Mouse (Mus musculus) gastrocnemius, adult 2 months (tissue): ENCODE measurements around the gene Srrd. TPM values are rescaled to one million over a fixed set of nuclear protein-coding genes. Genes with fewer than 3 reads are reported as not detected.

ENCODE experiments used
- DNase-seq: peaks from one replicate; pipeline ENCODE4 v3.0.0; 2022
- H3K27ac ChIP-seq: fragments of 200-600 bp; 2 replicates; pipeline ENCODE4 v1.8.1; 2022; ENCODE audit warnings: mild to moderate bottlenecking
- H3K4me3 ChIP-seq: fragments of 200-600 bp; 2 replicates; pipeline ENCODE4 v1.8.1; 2022; ENCODE audit warnings: mild to moderate bottlenecking, moderate library complexity
- CTCF ChIP-seq: fragments of 200-600 bp; IDR thresholded peaks from 2 replicates; pipeline ENCODE4 v1.8.1; 2022; ENCODE audit warnings: antibody characterized with exemption, mild to moderate bottlenecking, moderate library complexity
- intact Hi-C: fragments of 180-260 bp; cut with DNase I; formaldehyde crosslinking; loops from one replicate; pipeline ENCODE4 v1.15.1; 2025
- total RNA-seq, 2 experiments: library from RNA; stranded (reverse); gene quantifications; 2 replicates each; pipeline ENCODE4 v1.2.3; 2021

The Srrd gene
- total RNA-seq, 2 experiments from 2014 or later, result 4.2 to 5.6 TPM

DNA sequence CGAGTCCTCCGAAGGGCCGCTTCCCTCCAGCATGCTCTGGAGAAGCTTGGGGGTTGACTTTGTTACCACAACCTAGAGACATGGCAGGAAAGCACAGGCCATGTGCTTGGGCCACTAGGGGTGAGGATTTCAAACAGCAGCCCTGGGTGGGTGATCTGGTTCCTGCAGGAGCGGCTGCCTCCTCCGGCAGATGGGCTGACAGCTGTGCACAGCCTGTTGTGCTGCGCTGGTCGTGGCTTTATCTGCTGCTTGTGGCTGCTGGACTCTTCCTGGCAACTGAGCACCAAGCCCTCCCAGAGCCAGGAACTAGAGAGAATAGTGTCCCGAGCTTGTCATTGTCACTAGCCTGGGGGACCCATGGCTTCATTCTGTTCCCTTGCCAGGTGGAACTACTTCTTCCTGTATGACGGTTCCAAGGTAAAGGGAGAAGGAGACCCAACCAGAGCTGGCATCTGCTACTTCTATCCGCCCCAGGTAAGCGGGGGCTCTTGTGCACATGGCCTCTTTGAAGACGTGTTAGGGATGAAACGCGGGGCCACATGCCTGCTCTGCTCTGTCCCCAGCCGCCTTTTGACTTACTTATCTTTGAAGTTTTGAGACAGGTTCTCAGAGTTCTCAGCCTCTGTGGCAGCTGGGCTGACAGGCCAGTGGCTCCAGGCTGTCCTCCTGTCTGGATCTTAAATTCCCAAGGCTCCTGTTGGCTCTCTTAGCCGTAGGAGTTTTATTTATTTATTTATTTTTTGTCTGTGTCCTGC is 3.5 kb upstream of the Srrd start:
- intact Hi-C loops, result no loop called here
- no peak overlapping the region for H3K4me3 ChIP-seq
- no peak overlapping the region for H3K27ac ChIP-seq
- TF ChIP-seq CTCF, result no peak
- no peak for DNase-seq

DNA sequence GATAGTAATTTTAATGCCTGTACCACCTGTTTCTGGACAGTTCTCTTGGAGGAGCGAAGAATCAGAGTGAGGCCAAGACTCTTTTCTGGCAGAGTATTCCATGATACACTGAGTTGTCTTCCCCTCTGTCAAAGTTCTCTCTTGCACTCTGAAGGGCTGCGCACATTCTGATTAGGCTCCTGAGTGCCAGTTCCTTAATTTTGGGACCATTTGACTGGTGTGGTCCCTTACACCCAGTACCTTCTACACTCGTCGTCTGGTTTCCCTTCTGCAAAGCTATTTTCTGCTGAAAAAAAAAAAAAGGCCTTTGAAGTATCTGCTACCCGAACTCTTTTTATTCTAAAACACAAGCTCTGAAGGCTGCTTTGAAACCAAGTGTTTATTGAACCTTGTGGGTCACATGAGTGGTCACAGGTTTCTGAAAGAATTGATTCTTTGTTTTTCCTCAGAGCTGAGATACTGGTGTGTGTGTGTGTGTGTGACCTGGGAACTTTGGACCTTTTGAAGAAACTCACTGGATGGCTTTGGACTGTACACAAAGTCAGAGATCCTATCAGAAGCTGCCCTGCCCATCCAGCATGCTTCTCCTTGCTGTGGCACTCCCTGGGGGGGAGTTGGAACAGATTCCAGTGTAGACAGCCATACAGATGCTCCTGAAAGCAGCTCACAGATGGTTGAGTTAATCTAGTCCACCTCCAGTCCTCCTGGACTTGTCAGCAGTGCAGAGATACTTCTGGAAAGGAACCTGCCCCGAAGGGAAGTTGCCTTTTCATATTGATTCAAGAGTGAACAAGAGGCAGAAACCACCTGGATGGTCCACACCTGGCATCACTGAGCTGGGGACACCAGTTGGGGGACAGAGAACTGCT is 1.5 kb upstream of the Srrd start:
- TF ChIP-seq CTCF, result no peak
- intact Hi-C loops, result no loop called here
- H3K27ac ChIP-seq, result no peak overlapping the region
- no peak overlapping the region for H3K4me3 ChIP-seq
- no peak for DNase-seq

DNA sequence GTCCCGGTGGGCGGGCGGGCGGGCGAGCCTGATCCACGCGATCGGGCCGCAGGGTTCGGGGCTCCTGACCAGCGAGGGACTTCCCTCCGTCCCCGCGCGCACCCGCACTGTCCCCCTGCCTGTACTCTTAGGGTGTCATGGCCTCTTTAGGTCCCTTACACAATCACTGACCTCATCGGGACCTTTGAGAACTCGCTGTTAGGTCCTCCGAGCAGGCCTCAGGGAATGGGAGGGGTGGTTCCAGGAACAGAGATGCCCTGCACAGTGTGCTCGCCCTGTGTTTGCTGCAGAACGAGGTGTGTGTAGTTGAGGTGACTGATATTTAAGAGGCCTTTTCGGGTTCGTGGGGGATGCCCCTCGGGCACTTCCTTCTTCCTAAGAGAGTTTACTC is 360 bp upstream of the Srrd start:
- peak overlapping the region; percentile 84 for H3K27ac ChIP-seq
- H3K4me3 ChIP-seq, result peak overlapping the region; percentile 98
- no peak for DNase-seq
- intact Hi-C loops, result loop anchor here (1.0 kb wide), 1 partner anchor 17 kb away; the partner anchor contains the start of gene Tfip11
- no peak for TF ChIP-seq CTCF

DNA sequence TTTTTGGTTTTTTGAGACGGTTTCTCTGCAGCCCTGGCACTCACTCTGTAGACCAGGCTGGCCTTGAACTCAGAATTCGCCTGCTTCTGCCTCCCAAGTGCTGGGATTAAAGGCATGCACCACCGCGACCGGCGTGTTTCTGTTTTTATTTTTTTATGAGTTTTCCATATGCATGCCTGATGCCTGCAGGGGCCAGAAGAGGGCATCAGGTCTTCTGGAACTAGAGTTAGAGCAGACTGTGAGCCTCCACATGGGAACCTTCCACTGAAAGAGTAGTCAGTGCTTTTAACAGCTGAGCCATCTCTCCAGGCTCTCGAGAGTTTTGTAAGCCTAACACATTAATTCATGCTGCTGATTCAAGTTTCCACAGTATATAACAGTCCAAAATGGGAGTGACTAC is 3.6 kb downstream of the Srrd start:
- TF ChIP-seq CTCF, result no peak; the same call in 1 of the 2 replicates
- Histone ChIP-seq H3K4me3 (no peak overlapping the region), H3K27ac (no peak overlapping the region)
- no peak for DNase-seq
- intact Hi-C loops, result no loop called here

DNA sequence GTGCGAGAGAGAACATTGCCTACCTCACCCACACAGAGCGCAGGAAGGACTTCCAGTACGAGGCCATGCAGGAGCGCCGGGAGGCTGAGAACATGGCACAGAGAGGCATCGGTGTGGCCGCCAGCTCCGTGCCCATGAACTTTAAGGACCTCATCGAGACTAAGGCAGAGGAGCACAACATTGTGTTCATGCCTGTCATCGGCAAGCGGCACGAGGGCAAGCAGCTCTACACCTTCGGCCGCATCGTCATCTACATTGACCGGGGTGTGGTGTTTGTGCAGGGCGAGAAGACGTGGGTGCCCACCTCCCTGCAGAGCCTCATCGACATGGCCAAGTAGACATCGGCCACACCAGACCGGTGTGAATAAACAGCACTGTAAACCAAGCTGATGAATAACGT is 5.8 kb downstream of the Srrd start:
- intact Hi-C loops, result no loop called here
- Histone ChIP-seq H3K4me3 (no peak overlapping the region), H3K27ac (no peak overlapping the region)
- TF ChIP-seq CTCF, result no peak
- DNase-seq, result no peak

DNA sequence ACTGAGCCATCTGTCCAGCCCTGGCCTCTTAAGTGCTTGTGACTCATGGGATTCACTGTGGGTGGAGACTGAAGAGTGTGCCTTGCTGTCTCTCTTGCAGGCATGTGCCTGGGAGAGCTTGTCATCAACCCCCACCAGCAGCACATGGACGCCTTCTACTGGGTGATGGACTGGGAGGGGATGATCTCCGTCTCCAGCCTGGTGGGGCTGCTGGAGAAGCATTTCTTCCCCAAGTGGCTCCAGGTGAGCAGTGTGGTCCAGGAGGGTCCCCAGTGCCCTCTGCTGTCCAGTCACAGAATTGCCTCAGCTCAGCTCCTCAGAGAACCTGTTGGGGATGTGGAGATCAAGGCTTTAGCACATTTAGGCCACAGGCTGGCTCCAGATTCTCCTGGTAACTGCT is 7.4 kb downstream of the Srrd start:
- TF ChIP-seq CTCF, result peak; percentile 84
- Histone ChIP-seq H3K4me3 (no peak overlapping the region), H3K27ac (no peak overlapping the region)
- DNase-seq, result peak; percentile 57
- intact Hi-C loops, result loop anchor here (1.0 kb wide), 1 partner anchor 95 kb away; no protein-coding TSS in a partner anchor

DNA sequence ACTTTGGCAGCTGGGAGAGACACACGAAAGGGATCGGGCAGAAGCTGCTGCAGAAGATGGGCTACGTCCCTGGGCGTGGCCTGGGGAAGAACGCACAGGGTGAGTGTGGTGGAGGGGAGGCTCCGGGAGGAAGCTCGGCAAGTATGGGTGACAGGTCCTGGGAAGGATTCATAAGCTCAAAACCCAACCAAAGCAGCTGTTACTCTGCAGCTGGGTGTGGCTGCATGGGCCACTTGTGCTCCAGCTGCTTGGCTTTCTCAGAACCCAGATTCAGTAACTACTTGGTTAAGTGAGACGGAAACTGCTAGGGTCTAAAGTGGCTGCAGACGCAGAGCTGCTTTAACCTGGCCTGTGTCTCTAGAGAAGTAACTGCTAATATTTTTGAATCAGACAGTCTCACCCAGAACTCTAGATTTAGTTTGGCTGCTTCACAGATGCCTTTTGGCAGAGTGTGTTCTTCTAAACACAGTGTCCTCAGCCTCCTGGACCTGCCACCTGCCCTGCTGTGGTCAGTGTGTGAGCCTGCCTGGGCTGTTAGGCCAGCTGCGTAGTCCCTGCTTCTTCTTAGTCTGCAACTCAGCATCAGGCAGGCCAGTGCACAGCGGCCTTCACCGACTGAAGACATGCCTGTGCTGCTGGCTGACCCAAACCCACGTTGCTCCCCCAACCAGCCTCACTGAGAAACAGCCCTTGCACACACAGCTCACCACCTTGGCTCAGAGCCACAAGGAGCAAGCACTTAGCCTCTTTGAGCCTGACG is 12.9 kb downstream of the Srrd start:
- intact Hi-C loops, result no loop called here
- no peak overlapping the region for H3K4me3 ChIP-seq
- no peak for TF ChIP-seq CTCF
- DNase-seq, result no peak
- no peak overlapping the region for H3K27ac ChIP-seq

DNA sequence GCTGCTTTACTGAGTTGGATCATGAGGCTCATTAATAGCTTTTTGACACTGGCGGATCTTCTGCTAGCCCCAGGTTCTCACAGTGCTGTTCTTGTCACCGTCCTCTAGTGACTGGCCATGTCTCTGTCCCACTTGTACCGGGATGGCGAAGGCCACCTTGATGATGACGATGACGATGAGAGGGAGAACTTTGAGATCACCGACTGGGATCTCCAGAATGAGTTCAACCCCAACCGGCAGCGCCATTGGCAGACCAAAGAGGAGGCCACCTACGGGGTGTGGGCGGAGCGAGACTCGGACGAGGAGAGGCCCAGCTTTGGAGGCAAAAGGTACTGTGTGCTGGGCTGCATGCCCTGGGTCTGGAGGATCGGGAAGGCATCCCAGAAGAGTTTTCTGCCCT is 15.0 kb downstream of the Srrd start:
- no peak for TF ChIP-seq CTCF
- no peak for DNase-seq
- intact Hi-C loops, result loop anchor here (2.0 kb wide), 1 partner anchor 53 kb away; no protein-coding TSS in a partner anchor
- Histone ChIP-seq H3K4me3 (no peak overlapping the region), H3K27ac (no peak overlapping the region)

DNA sequence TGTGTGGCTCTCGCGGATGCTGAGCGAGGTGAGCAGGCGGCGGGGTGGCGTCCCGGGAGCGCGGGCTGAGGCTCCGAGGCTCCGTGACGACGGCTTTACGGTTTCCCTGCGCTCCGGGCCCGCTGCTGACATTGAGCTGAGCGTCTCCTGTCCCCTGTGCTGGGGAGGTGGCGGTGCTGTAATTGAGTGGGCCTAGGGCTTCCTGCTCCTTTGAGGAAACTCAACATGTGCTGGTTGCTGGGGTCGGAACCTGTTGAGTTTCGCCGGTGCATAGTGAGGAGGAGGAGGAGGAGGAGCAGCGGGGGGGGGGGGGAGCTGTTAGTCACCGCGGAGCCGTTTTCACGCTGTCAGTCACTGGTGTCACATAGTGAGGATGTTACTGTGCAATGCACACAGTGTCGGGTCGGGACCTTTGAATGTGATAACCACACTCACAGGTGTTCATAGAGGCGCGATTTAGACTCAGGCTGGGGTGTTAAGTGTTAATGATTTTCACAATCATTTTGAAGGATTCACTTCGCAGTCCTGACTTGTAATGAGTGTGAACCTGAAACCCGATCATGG is 16.3 kb downstream of the Srrd start:
- DNase-seq, result no peak
- TF ChIP-seq CTCF, result no peak
- peak overlapping the region; percentile 89 for H3K27ac ChIP-seq
- peak overlapping the region; percentile 95 for H3K4me3 ChIP-seq
- intact Hi-C loops, result loop anchor here (1.0 to 2.0 kb wide), 2 partner anchors 17 to 52 kb away; partner anchors contain the start of genes Hps4 and Srrd

DNA sequence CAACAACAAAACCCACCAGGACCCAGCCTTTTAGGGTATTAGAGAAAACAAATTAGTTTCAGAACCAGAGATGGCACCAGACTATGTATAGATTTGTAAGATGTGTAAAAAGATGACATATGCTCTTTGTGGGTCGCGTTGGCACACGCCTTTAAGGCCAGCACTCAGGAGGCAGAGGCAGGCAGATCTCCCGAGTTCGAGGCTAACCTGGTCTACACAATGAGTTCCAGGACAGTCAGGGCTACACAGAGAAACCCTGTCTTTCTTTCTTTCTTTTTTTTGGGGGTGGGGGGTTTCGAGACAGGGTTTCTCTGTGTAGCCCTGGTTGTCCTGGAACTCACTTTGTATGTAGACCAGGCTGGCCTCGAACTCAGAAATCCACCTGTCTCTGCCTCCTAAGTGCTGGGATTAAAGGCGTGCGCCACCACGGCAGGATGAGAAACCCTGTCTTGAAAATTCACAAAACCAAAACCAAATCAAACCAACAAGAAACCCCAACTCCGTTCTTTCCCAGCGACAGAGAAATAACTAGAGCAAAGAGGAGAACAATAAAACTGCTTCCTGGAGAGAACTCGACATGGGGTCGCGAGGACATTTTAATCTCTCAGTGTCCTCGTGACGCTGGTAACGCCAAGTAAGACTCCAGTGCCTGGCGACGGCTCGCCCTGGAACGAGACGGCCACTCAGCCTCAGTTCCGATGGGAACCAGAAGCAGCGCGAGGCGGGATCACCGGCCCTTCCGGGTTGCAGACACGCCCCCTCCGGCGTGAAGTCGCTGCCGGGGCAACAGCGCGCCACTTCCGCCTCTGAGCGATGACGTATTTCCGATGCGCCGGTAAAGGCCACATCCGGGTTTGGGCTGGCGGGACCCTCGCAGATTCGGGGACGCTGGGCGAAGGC is 17.0 kb downstream of the Srrd start, which contains the start of gene Tfip11:
TSS of gene Tfip11 (plus strand) at position 813 of the 900 bp plus-strand sequence.
- TF ChIP-seq CTCF, result peak; percentile 8; the same call in 1 of the 2 replicates
- DNase-seq, result peak; percentile 96
- Histone ChIP-seq H3K4me3 (peak within 1 kb of the TSS; percentile 95), H3K27ac (peak within 1 kb of the TSS; percentile 89)
- intact Hi-C loops, result loop anchor here (1.0 to 2.0 kb wide), 2 partner anchors 18 to 51 kb away; partner anchors contain the start of genes Hps4 and Srrd
